Mouse (Mus musculus) layer of hippocampus, adult 2 months (tissue): ENCODE data around the gene Casq1. TPM values are rescaled to one million over a fixed set of nuclear protein-coding genes. Genes with fewer than 3 reads are reported as not detected.
"Not testable (repeated sequence)": the region's sequence is repeated elsewhere in the genome, so short reads cannot be mapped to it uniquely, and the experiment has no call there.

ENCODE experiments used
- DNase-seq, 2 experiments: peaks; one replicate each; pipeline ENCODE4 v3.0.0; 2022; ENCODE audit warnings: low spot score in 2 of 2
- H3K27ac ChIP-seq: fragments of 200-600 bp; 2 replicates; pipeline ENCODE4 v1.8.1; 2022
- H3K4me3 ChIP-seq: fragments of 200-600 bp; 2 replicates; pipeline ENCODE4 v1.8.1; 2022; ENCODE audit warnings: mild to moderate bottlenecking
- CTCF ChIP-seq: fragments of 200-600 bp; conservative IDR thresholded peaks from 2 replicates; pipeline ENCODE4 v1.8.1; 2022; ENCODE audit warnings: antibody characterized with exemption, mild to moderate bottlenecking, moderate library complexity
- long read RNA-seq, 2 experiments: library from polyadenylated mRNA; stranded (forward); transcript quantifications; one replicate each; pipeline ENCODE4 v2.0.0; 2021; ENCODE audit warnings: borderline mapping rate in 2 of 2
- total RNA-seq, 2 experiments: library from RNA; stranded (reverse); gene quantifications; 2 replicates each; pipeline ENCODE4 v1.2.3; 2021

Gene Casq1
- total RNA-seq, result under 1 TPM; 0.37 to 0.51 TPM
- long read RNA-seq, experiment 1, partial matches to known transcripts, result 0 of 2 reads
- long read RNA-seq, experiment 1, other reads (novel, unspliced or antisense), result 2 of 2 reads
- long read RNA-seq, experiment 2, partial matches to known transcripts, result 0 of 3 reads
- long read RNA-seq, experiment 2, other reads (novel, unspliced or antisense), result 3 of 3 reads

DNA sequence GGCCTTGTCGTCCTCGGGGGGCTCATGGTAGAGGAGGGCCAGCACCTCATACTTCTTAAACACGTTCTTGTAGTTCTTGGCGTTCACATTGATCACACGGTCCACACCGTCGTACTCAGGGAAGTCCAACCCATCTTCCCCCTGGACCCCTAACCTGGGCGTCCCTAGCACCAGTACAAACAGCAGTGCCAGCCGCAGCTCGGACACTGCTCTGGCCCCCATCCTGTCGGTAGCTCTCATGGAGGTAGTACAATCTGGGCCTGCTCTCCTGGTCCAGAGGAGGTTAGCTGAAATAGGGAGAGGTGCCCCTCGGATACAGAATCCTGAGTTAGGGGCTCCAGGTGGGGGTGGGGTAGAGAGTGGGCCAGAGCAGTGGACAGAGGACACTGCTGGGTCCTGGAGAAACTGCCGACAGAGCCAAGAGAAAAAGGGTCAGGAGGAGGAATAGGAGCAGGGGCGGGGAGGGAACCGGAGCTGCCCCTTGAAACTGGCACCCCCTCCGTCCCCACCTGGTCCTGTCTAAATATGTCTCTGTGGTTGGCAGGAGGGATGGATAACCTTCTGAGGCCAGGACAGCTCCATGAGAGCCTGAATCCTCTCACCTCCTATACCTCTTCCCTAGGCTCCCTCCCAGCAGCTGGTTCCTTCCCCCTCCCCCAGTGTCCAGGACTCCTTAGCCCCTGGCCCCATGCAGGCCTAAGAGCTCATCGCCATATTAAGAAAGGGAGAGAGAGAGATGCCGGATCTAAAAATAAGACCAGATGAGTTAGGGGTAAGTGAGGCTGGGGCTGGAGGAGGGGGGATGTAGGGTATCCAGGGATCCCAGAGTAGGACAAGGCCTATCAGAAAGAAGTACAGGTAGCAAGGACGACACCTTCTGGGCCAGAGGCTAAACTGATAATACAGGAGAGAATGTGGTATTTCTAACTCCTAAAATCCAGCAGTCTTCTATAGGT, at the start of gene Casq1:
TSS of gene Casq1 (minus strand) at position 418 of the 956 bp plus-strand sequence.
- DNase-seq, result no peak
- H3K27ac ChIP-seq, result peak within 1 kb of the TSS; percentile 70
- no peak for TF ChIP-seq CTCF
- H3K4me3 ChIP-seq, result peak within 1 kb of the TSS; percentile 4; the same call in 1 of the 2 replicates

DNA sequence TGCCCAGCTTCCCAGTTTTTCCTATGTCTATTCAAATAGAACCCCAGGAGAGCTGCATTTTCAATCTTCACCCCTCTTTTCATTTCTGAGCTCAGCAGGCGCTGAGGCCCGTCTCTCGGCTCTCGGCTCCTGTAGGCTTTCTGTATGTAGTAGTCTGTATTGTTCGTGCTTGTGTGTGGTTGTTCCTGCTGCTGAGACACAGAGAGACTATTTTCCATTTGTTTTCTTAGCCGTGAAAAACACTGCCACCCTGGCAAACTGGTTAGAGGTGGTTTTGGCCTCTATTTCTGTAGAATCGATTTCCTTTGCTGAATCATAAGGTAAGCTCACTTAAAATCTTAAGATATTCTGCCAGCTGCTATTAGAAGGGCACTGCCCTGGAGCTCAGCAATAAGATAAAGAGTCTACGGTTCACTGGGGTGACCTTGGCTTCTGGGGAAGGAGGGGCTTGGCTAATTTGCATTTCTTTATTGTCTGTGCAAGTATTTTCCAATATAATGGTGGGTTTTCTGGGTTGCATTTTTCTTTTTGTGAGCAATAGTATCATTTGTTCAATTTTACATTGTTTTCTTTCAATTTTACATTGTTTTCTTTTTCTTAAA, 41.9 kb upstream of the Casq1 start, which contains the start of gene Igsf8:
TSS of gene Igsf8 (plus strand) at position 165 of the 602 bp plus-strand sequence.
- no peak for TF ChIP-seq CTCF
- no peak for DNase-seq
- Histone ChIP-seq H3K4me3 (no peak within 1 kb of the TSS), H3K27ac (no peak within 1 kb of the TSS)

DNA sequence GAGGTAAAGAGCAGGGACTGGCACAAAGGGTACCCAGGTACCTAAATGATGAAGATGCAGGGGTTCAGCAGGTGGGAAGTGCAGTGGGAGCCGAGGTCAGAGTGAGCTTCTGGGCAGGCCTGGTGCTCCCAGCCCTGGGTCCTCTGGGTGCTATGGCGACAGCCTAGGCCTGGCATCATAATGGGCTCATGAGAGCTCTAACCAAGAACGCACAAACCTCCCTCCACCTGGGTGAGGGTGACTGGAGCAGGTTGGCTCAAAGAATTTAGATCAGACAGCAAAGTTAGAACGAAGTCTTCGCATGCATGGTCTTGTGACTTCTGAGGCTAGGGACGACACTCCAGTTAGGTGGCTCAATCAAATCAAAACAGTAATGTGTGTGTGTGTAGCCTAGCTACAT, 38.6 kb upstream of the Casq1 start, which contains the start of gene Atp1a4:
TSS of gene Atp1a4 (minus strand) at position 101 of the 400 bp plus-strand sequence.
- Histone ChIP-seq H3K4me3 (no peak within 1 kb of the TSS), H3K27ac (no peak within 1 kb of the TSS)
- DNase-seq, result no peak
- no peak for TF ChIP-seq CTCF

DNA sequence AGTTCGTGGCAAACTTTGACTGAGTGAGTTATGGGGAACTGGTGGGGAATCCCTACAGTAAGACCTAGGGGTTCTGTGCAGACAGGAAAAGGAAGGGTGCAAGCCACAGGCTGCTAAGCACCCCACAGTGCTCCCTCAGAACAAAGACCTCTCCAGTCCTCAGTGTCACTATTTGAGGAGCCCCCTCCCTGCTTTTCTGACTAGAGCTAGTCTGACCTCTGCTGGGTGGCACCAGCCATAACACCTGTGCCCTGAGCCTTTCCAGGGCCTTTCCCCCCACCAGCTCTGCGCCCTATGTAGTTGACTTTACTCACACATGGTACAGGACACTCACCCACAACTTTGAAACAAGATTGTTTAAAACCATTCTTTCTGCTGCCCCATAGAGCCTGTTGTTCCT, 28.0 kb upstream of the Casq1 start:
- TF ChIP-seq CTCF, result peak; percentile 79
- Histone ChIP-seq H3K4me3 (no peak overlapping the region), H3K27ac (no peak overlapping the region)
- peak in 1 of 2 experiments; percentile 27 for DNase-seq

DNA sequence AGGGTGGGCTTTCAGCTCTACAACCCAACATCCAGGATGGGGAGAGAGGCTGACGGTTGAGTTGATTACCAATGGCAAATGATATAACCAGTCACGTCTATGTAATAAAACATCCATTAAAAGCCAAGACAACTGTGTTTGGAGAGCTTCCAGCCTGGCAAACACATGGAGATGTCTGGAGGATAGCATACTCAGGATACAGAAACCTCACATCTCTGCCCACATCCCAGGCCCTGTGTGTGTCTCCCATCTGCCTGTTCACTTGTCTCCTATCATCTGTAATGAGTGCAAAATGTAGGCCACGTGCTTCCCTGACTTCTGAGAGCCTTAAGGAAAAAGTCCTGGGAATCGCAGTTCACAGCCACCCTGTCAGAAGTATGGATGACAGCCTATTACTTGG, 27.5 kb upstream of the Casq1 start:
- H3K4me3 ChIP-seq, result no peak overlapping the region
- H3K27ac ChIP-seq, result no peak overlapping the region
- TF ChIP-seq CTCF, result no peak
- peak; percentile 19 to 58 for DNase-seq

DNA sequence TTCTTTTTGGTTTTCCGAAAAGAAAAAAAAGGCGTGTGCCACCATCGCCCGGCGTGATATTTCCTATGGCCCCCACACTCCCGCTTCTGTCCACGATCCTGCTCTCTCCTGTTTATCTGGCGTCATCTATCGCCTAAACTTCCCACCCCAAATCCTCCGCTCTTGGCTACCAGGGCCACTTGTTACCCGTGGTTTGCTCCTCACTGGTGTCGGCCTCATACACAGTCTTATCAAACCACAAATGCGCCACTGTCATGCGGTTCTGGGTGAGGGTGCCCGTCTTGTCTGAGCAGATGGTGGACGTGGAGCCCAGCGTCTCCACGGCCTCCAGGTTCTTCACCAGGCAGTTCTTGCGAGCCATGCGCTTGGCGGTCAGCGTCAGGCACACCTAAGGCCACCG, 25.0 kb upstream of the Casq1 start:
- not testable (repeated sequence) for DNase-seq, H3K4me3 ChIP-seq, H3K27ac ChIP-seq

DNA sequence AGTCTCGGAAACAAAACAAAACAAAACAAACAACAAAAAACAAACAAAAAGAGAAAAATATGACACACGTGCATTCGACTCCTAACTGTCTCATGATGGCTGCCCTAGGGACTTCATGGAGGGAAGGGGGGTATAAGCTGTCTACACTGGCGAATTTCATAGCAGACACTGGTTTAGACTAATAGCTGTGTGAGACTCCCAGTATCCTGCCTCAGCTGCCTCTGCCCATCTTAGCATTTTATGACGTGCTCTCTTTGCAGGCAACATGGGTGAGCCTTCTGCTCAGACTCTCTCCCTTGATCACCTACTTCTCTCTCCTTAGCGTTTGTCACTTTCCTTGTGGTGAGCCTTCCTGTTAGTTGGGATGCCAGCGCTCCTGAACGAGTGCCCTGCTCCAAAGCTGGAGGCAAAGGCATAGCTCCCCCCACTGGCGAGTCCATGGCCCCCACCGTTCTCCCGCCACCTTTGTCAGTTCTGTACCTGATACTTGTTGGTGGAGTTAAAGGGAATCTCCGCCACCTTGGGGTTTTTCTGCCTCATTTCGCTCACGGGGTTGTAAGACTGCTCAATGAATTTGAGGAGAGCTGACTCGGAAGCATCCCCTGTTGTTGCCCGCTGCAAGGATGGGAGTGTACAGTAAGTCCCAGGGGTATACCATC, 24.0 kb upstream of the Casq1 start:
- Histone ChIP-seq H3K27ac (no peak overlapping the region), H3K4me3 (no peak overlapping the region)
- TF ChIP-seq CTCF, result peak; percentile 62
- DNase-seq, result no peak

DNA sequence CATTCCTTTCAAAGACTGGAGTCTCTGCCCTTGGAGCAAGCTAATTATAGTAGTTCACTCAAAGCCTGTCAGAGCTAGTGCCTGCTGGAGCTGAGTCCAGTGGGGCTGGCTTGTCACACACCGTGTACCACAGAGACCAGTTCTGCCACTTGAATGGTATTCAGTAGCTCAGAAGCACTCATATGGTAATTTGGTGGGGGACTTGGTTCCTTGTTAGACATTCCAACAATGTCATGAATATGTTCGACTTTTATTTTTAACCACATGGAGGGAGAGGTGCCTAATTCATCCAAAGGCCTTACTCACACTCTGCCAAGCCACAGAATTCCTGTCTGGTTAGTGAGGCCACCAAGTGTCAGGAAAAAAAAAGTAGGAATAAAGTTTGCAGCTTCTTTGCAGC, 22.7 kb upstream of the Casq1 start:
- Histone ChIP-seq H3K27ac (0 out of 2 replicates have a peak overlapping the region, but pooled peaks have one; percentile 14), H3K4me3 (no peak overlapping the region)
- no peak for TF ChIP-seq CTCF
- no peak for DNase-seq

DNA sequence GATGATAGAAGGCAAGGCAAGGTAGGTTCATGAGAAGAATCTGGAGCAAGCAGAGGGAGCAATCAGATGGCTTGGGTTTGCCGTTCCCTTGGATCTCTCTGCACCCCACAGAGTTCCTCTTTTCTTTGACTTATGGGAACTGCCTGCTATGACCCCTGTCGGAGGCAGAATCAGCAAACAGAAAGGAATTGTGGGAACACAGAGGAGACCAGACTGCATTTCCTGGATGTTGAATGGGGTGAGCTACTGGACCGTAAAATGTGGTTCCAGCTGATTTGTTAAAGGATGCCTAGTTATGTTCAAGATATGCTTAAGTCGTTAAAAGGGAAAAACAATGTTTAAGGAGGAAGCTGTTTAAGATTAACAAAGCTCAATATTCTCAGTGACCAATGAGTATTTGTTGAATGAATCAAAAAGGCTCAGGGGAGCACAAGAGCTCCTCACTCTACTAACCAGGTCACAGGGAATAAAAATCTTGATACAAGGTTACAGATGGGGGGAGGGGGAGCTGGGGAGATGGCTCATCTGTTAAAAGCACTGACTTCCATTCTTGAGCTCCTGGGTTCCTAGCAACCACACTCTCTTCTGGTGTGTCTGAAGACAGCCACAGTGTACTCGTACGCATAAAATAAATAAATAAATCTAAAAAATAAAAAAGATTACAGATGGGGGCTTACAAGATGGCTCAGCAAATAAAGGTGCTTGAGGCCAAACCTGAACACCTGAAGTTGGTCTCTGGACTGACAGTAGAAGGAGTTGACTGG, 21.5 kb upstream of the Casq1 start:
- DNase-seq, result no peak
- TF ChIP-seq CTCF, result no peak
- no peak overlapping the region for H3K4me3 ChIP-seq
- no peak overlapping the region for H3K27ac ChIP-seq

DNA sequence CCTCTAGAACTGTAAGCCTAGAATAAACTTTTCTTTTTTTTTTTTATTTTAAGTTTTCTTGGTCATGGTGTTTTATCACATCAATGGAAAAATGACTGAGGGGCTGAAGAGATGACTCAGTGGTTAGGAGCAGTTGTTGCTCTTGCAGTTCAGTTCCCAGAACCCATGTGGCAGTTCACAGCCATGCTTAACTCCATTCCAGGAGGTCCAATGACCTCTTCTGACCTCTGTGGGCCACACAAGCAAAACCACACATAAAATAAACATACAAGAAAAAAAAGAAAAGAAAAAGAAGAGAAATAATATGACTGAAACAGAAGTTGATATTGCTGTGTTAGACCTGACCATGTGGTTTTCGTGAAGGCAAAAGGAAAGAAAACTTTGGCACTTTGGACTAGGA, 9.5 kb upstream of the Casq1 start:
- Histone ChIP-seq H3K27ac (no peak overlapping the region), H3K4me3 (no peak overlapping the region)
- DNase-seq, result no peak
- TF ChIP-seq CTCF, result no peak

DNA sequence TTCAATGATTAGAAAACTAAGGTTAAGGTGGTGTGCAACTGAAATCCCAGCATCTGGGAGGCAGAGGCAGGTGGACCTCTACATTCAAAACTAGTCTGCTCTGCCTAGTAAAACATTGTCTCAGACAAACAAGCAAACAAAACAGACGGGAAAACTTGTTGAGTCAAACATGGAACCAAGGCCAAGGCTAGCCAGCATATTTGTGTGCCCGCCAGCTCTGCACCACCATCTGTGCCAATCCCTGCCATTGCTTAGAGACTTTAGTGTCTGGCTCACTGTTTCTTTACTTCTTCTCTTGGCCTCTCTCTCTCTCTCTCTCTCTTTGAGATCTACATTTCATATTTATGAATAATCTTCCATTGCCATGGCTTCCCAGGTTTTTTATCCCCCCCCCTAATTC, 8.5 kb upstream of the Casq1 start:
- no peak overlapping the region for H3K27ac ChIP-seq
- TF ChIP-seq CTCF, result no peak
- no peak for DNase-seq
- H3K4me3 ChIP-seq, result no peak overlapping the region
